Mouse (Mus musculus) lung, adult 2 months (tissue): ENCODE data around the gene Gpr88.

Source experiments
- CTCF ChIP-seq: fragments of 200-500 bp; IDR thresholded peaks from 2 replicates; pipeline ENCODE4 v1.5.1; 2011; ENCODE audit warnings: mild to moderate bottlenecking, low read length, control low read depth; ENCODE audit not compliant: insufficient read depth
- POLR2A ChIP-seq: fragments of 200-500 bp; IDR thresholded peaks from 2 replicates; pipeline ENCODE4 v1.6.1; 2011; ENCODE audit warnings: low read depth, mild to moderate bottlenecking, control low read depth, low read length, borderline replicate concordance; ENCODE audit errors: extremely low read depth

DNA sequence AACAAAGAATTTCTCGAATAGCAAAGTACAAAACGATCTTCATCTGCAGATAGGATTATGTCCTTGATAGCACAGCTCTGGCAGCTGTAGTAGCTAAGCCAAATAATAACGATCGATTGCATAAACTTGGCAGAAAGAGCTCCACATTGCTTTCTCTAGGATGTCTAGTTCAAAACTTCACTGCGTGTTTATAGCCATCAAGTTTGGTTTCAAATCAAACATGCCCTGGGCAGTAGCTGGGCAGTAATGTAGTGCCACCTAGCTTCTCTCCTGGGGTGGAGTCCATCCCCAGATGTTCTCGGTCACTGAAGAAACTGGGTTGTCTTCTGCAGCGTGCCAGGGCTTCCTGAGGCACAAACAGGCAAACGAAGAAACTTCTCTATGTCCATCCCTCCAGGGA, 44.1 kb downstream of the Gpr88 start:
- TF ChIP-seq POLR2A (no peak), CTCF (peak; percentile 62)
